Comparison of ENCODE assay signal across 9 mouse cellular contexts in the genomic region with DNA sequence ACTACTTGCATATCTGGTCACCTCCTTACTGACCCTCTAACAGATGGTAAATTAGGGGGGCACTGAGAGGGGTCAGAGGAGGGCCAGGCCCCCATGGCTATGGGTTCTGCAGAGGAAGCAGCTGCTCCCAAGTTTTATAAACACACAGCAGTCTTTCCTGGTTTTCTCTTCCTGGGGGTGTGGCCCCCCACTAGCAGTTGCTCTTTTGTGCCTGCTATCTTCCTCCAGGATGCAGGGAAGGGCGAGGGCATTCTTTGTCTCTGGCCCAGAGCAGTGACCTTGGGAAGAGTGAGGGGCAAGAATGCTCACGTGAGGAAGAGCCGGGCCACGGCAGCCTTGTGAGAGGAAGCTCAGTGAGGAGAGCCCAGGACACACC.
DNase-seq lines count a peak whose midpoint lies in the region; ATAC-seq and TF ChIP-seq lines count a peak whose summit lies in the region.
"Had no signal": no experiment of that assay in that cellular context is flagged by ENCODE, and none has a peak within 500 bp of the region (broad histone marks: within the 10 kb centered on the region; RNA-seq: fewer than 3 reads in every experiment).

No protein-coding gene starts in this region.

- no peak overlapping the region for H3K4me2 ChIP-seq in kidney, embryonic 14.5 days (replicated peaks; ENCODE audit: low read depth, low read length)
- no peak overlapping the region for H3K4me2 ChIP-seq in intestine, postnatal 0 days (replicated peaks; ENCODE audit: low read depth)
- no peak overlapping the region for H3K4me2 ChIP-seq in lung, postnatal 0 days (replicated peaks; ENCODE audit: low read depth, low read length)
- H3K4me2 ChIP-seq: neural tube, embryonic 12.5 days had no signal

- no peak overlapping the region for H3K4me3 ChIP-seq in kidney, embryonic 14.5 days (ENCODE audit: low read length)
- no peak overlapping the region for H3K4me3 ChIP-seq in intestine, postnatal 0 days (ENCODE audit: low read depth, low read length)
- H3K4me3 ChIP-seq in lung, postnatal 0 days (ENCODE audit: low read depth, low read length), result no peak overlapping the region
- H3K4me3 ChIP-seq in left cerebral cortex, adult 2 months, result no peak overlapping the region
- H3K4me3 ChIP-seq: neural tube, embryonic 12.5 days had no signal

- TF ChIP-seq CTCF in intestine, postnatal 0 days (IDR thresholded peaks at IDR 0.05; ENCODE audit: low read depth), result no peak
- no peak for TF ChIP-seq CTCF in lung, postnatal 0 days (IDR thresholded peaks at IDR 0.05)
- TF ChIP-seq CTCF in left cerebral cortex, adult 2 months (IDR thresholded peaks at IDR 0.05), result no peak

- ATAC-seq in kidney, embryonic 14.5 days (ENCODE audit: low FRiP score, low TSS enrichment), result no peak
- no peak for ATAC-seq in intestine, postnatal 0 days
- ATAC-seq in lung, postnatal 0 days, result peak; percentile 86
- no peak for ATAC-seq in erythroid progenitor cell, adult 5-6 weeks (replicated peaks; ENCODE audit: low FRiP score, poor library complexity, severe bottlenecking)

- no peaks in the 10 kb centered on the region for H3K9me3 ChIP-seq in kidney, embryonic 14.5 days (ENCODE audit: control insufficient read depth, low read length)
- H3K9me3 ChIP-seq in intestine, postnatal 0 days (ENCODE audit: control insufficient read depth), result no peaks in the 10 kb centered on the region
- H3K9me3 ChIP-seq in lung, postnatal 0 days (ENCODE audit: low read length), result no peaks in the 10 kb centered on the region
- H3K9me3 ChIP-seq: neural tube, embryonic 12.5 days had no signal

- peaks cover 63% of the 10 kb centered on the region for H3K36me3 ChIP-seq in kidney, embryonic 14.5 days (ENCODE audit: control insufficient read depth, insufficient read depth, low read length)
- peaks cover 88% of the 10 kb centered on the region for H3K36me3 ChIP-seq in intestine, postnatal 0 days (ENCODE audit: control insufficient read depth, insufficient read depth)
- peaks cover 37% of the 10 kb centered on the region for H3K36me3 ChIP-seq in lung, postnatal 0 days (ENCODE audit: insufficient read depth, low read length)

- no peaks in the 10 kb centered on the region for H3K4me1 ChIP-seq in kidney, embryonic 14.5 days (ENCODE audit: control insufficient read depth, insufficient read depth, low read length)
- no peaks in the 10 kb centered on the region; the same call in 1 of the 2 replicates for H3K4me1 ChIP-seq in intestine, postnatal 0 days (replicated peaks; ENCODE audit: control insufficient read depth, insufficient read depth, low read length)
- no peaks in the 10 kb centered on the region; the same call in 1 of the 2 replicates for H3K4me1 ChIP-seq in lung, postnatal 0 days (ENCODE audit: insufficient read depth, low read depth, low read length)
- H3K4me1 ChIP-seq: neural tube, embryonic 12.5 days had no signal

- TF ChIP-seq EP300 in lung, postnatal 0 days (IDR thresholded peaks at IDR 0.05), result peak; percentile 94

- 58% methylated on average over 4 of the region's 4 CpGs for WGBS in kidney, embryonic 14.5 days
- WGBS in intestine, postnatal 0 days, result 16% methylated on average over 4 of the region's 4 CpGs
- WGBS in lung, postnatal 0 days, result 54% methylated on average over 4 of the region's 4 CpGs

- intact Hi-C loops in left cerebral cortex, adult 2 months (cut with DNase I), result no loop called here

- H3K27ac ChIP-seq in kidney, embryonic 14.5 days (ENCODE audit: low read depth, low read length), result no peak overlapping the region; the same call in 1 of the 2 replicates
- H3K27ac ChIP-seq in intestine, postnatal 0 days (ENCODE audit: low read depth, low read length), result peak overlapping the region; percentile 41; the same call in 1 of the 2 replicates
- H3K27ac ChIP-seq in lung, postnatal 0 days (ENCODE audit: low read length), result peak overlapping the region; percentile 16
- no peak overlapping the region for H3K27ac ChIP-seq in left cerebral cortex, adult 2 months
- H3K27ac ChIP-seq: neural tube, embryonic 12.5 days had no signal

- H3K9ac ChIP-seq in kidney, embryonic 14.5 days (ENCODE audit: low read depth, low read length), result no peak overlapping the region
- H3K9ac ChIP-seq in intestine, postnatal 0 days (ENCODE audit: low read depth, low read length), result no peak overlapping the region
- no peak overlapping the region for H3K9ac ChIP-seq in lung, postnatal 0 days (replicated peaks; ENCODE audit: low read depth)
- H3K9ac ChIP-seq: neural tube, embryonic 12.5 days had no signal

- H3K27me3 ChIP-seq in kidney, embryonic 14.5 days (ENCODE audit: control insufficient read depth, insufficient read depth, low read length), result no peaks in the 10 kb centered on the region
- H3K27me3 ChIP-seq in intestine, postnatal 0 days (replicated peaks; ENCODE audit: control insufficient read depth, insufficient read depth, low read length), result no peaks in the 10 kb centered on the region
- H3K27me3 ChIP-seq in lung, postnatal 0 days (replicated peaks; ENCODE audit: insufficient read depth, low read length), result no peaks in the 10 kb centered on the region
- H3K27me3 ChIP-seq: neural tube, embryonic 12.5 days had no signal

- DNase-seq in kidney, adult 11 months, result peak; percentile 56
- peak; percentile 63 to 64 for DNase-seq in adrenal gland, postnatal 36 days
- peak; percentile 72 for DNase-seq in lung, postnatal 0 days (ENCODE audit: low spot score)
- no peak for DNase-seq in left cerebral cortex, adult 2 months (ENCODE audit: extremely low spot score in 1 of 2, low spot score in 2 of 2)
- no peak for DNase-seq in MN1 (ENCODE audit: low spot score)

Comparison
In these comparisons a context has a peak if more than half of its experiments do, and no peak if none do; other contexts are left out.
1. DNase-seq: peak in kidney, adult 11 months (single experiment), adrenal gland, postnatal 36 days (2 of 2) and lung, postnatal 0 days (single experiment); none in left cerebral cortex, adult 2 months (0 of 2) and MN1 (single experiment).
2. H3K27ac ChIP-seq: peak in intestine, postnatal 0 days (single experiment) and lung, postnatal 0 days (single experiment); none in kidney, embryonic 14.5 days (single experiment) and left cerebral cortex, adult 2 months (single experiment).